Mouse (Mus musculus) hematopoietic stem cell, adult 5-6 weeks (primary cell): Measurements from ENCODE around the gene Trim24. TPM values are rescaled to one million over a fixed set of nuclear protein-coding genes. Genes with fewer than 3 reads are reported as not detected.
A peak's percentile ranks its signal among the peaks of the same experiment; 100 is the strongest.
"Not testable (repeated sequence)": the region's sequence is repeated elsewhere in the genome, so short reads cannot be mapped to it uniquely, and the experiment has no call there.

Experiments
- ATAC-seq, 2 experiments: fragments of 125-278 bp in 1 of 2; replicated peaks in 1 of 2; 2 replicates each; pipeline ENCODE4 v1.8.0; 2016 to 2017; ENCODE audit warnings: inconsistent platforms in 2 of 2, mild to moderate bottlenecking in 2 of 2, moderate number of reproducible peaks in 2 of 2, low read depth in 1 of 2, moderate TSS enrichment in 1 of 2; ENCODE audit not compliant: low FRiP score in 2 of 2, poor library complexity in 2 of 2, severe bottlenecking in 2 of 2, insufficient read depth in 1 of 2, low TSS enrichment in 1 of 2
- total RNA-seq: library from RNA; stranded (forward); fragments of 172-1452, 232-1000 nt; gene quantifications from 2 replicates; pipeline ENCODE4 v1.2.3, GENCODE M21; 2017

The Trim24 gene
- total RNA-seq, result 23.7 and 46.1 TPM in 2 replicates

- ATAC-seq, result peak; percentile 96 to 97
Observed at GRCm38 (mm10) chr6:37870245-37871136, at the start of gene Trim24. Gene Trim24, plus strand, starts transcription at chr6:37870811.

- no peak for ATAC-seq
Observed at GRCm38 (mm10) chr6:37821531-37822051, 49.0 kb upstream of the Trim24 start.

DNA sequence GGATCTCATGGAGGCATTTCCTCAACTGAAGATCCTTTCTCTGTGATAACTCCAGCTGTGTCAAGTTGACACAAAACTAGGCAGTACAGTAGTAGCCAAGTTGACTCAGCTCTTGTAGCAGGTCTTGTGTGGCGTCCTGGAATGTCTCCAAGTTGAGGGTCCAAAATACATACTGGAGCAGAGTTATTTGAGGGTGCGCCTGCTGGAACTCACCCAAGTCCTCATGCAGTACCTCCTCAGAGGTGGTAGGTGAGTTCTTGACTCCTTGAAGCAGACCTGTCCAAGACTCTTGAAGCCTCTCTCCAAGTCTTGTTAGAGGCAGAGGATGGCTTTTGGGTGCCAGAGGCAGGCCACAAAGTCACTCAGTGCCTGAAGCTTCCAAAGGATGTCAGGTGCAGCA lies 48.2 kb upstream of the Trim24 start:
- no peak for ATAC-seq

DNA sequence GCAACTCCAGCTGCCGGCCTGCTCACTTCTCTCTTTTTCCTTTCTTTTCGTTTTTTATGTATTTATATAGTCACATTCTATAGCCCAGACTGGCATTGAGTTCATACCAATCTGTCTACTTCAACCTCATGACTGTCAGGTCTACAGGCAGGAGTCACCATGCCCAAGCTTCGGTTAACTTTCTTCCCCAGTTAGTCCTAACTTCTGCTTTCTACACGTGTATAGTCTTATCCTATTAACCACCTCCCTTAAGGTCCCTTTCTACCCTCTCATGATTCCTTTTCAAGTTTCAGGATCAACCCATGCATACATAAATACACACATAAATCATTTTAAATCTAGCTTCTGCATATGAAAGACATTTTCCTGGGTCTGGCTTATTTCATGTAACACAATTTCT lies 46.9 kb upstream of the Trim24 start:
- ATAC-seq, result no peak

- not testable (repeated sequence) for ATAC-seq
Observed at GRCm38 (mm10) chr6:37825331-37826115, 45.1 kb upstream of the Trim24 start.

- ATAC-seq, result no peak
Observed at GRCm38 (mm10) chr6:37828955-37829354, 41.7 kb upstream of the Trim24 start.

DNA sequence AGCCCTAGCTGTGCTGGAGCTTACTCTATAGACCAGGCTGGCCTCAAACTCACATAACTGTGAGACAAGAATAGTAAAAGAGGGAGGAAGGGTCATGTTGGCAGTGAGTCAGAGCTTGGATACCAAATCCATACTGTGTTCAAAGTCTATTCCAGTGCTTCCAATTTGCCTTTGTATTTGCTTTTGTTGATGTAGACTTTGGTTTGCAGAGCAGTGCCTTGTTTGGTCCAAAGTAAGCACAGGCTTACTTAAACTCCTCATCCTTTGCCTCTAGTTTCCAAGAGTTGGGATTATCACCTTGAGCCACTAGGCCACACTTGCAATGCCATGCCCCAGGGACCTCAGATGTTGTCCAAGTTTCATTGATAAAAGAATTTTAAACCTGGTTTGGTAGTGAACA lies 41.0 kb upstream of the Trim24 start:
- no peak for ATAC-seq

GRCm38 (mm10) chr6:37833691-37834090 lies 36.9 kb upstream of the Trim24 start:
- no peak for ATAC-seq

DNA sequence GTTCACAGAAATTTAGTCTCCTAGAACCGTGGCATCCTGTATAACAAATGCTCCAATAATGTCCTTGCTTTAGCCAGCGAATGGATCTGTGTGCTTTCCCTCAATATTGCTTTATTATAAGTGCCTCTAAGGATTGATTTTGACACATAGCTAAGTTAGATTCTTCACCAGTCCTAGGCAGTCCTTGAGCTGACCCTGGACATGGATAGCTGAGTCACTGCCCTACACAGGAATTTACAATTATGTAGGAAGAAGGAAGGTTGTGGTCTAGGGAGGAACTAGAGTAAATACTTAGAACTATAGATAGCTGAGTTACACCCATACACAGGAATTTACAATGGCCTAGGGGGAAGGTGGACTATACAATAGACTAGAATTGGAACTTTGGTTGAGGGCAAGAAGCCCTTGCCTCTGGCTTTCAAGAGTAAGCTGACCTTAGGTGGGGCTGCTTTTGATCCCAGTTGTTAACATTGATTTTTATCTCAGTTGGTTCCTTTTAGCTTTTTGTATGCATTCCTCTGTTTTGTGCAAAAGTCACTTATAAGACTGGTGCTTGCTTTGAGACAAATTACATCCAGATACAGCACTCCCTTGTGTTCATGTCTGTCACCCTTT lies 33.6 kb upstream of the Trim24 start:
- not testable (repeated sequence) for ATAC-seq

- ATAC-seq, result 0 out of 4 replicates have a peak, but pooled peaks of 1 of the 2 experiments have one; percentile 37
Observed at GRCm38 (mm10) chr6:37842779-37843605, 27.6 kb upstream of the Trim24 start.

- no peak for ATAC-seq
Observed at GRCm38 (mm10) chr6:37843647-37844273, 26.9 kb upstream of the Trim24 start.

- ATAC-seq, result not testable (repeated sequence)
Observed at GRCm38 (mm10) chr6:37844947-37845346, 25.7 kb upstream of the Trim24 start.

- not testable (repeated sequence) for ATAC-seq
Observed at GRCm38 (mm10) chr6:37847531-37847930, 23.1 kb upstream of the Trim24 start.

DNA sequence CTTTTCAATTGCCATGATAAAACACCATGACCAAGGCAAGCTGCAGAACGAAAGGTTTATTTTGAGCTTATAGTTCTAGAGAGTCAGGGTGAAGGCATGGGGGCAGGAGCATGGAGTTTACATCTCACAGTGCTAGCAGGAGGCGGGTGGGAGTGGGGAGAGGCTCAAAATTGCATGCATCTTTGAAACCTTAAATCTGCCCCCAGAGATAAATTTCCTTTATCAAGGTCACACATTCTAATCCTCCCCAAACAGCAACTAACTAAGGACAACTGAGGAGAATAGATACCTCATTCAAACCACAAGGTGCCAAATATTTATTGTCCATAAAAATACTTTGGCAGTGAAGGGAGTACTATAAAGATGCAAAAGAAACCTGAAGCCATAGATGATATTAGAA lies 19.3 kb upstream of the Trim24 start:
- no peak for ATAC-seq

DNA sequence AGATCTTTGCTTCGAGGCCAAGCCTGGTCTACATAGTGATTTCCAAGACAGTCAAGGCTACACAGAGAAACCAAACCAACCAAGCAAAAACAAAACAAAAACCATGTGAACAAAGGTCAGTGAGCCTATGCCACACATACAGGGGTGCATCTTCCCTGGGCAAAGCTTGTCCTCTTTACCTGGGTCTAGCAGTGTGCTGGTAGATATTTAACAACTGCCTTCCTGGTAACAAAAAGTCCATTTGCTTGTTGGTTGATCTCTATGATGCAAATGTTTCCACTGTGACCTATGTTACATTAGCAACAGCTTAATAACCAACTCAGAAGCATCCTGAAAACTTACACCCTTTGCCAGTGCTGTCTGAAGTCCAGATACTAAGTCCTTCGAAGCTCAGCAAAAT lies 17.3 kb upstream of the Trim24 start:
- ATAC-seq, result no peak

GRCm38 (mm10) chr6:37855384-37855783 lies 15.2 kb upstream of the Trim24 start:
- ATAC-seq, result no peak
